Mouse (Mus musculus): ENCODE data around the gene Gcm2.

The Gcm2 gene

GRCm38 (mm10) chr13:41079859-41080258 lies 31.0 kb downstream of the Gcm2 start:
- DNase-seq (ENCODE audit: low spot score): no peak

- DNase-seq (ENCODE audit: low spot score): peak; percentile 53
Measured at GRCm38 (mm10) chr13:41079421-41079780, 31.4 kb downstream of the Gcm2 start, which contains the start of gene Mak. Gene Mak, minus strand, starts transcription at chr13:41079706.

GRCm38 (mm10) chr13:41078690-41079420 lies 32.0 kb downstream of the Gcm2 start:
- no peak for DNase-seq (ENCODE audit: low spot score)

GRCm38 (mm10) chr13:41077921-41078320 lies 32.9 kb downstream of the Gcm2 start:
- no peak for DNase-seq (ENCODE audit: low spot score)

- no peak for DNase-seq (ENCODE audit: low spot score)
Measured at GRCm38 (mm10) chr13:41073819-41074218, 37.0 kb downstream of the Gcm2 start.

- DNase-seq (ENCODE audit: low spot score): no peak
Measured at GRCm38 (mm10) chr13:41071617-41072016, 39.2 kb downstream of the Gcm2 start.

- no peak for DNase-seq (ENCODE audit: low spot score)
Measured at GRCm38 (mm10) chr13:41067618-41068017, 43.2 kb downstream of the Gcm2 start.

GRCm38 (mm10) chr13:41051965-41052364 lies 58.9 kb downstream of the Gcm2 start:
- no peak for DNase-seq (ENCODE audit: low spot score)

Measured in spleen, adult 12 weeks (tissue).